8 mouse cellular contexts compared by ENCODE assay signal in genomic region chr7:56419253-56419844, GRCm38 (mm10).
DNase-seq lines count a peak whose midpoint lies in the region.

No protein-coding gene starts in this region.

- intact Hi-C loops in heart, postnatal 36 days (cut with DNase I): no loop called here

- DNase-seq in adrenal gland, postnatal 14 days: peak; percentile 10
- DNase-seq in adrenal gland, postnatal 25 days: no peak
- DNase-seq in ZHBTc4 (ENCODE audit: low read depth, low spot score): peak; percentile 1
- peak; percentile 16 to 22 for DNase-seq in heart, postnatal 36 days
- peak; percentile 29 to 46 for DNase-seq in layer of hippocampus, postnatal 14 days (ENCODE audit: low spot score in 2 of 2)
- peak; percentile 62 to 66 for DNase-seq in right cerebral cortex, postnatal 10 days (ENCODE audit: low spot score in 2 of 2)
- DNase-seq in retina, postnatal 1 day: no peak
- no peak for DNase-seq in spleen, postnatal 4 days (ENCODE audit: low spot score in 2 of 2)

Comparison
In these comparisons a context has a peak if more than half of its experiments do, and no peak if none do; other contexts are left out.
1. DNase-seq: peak in adrenal gland, postnatal 14 days (single experiment), ZHBTc4 (single experiment), heart, postnatal 36 days (2 of 2), layer of hippocampus, postnatal 14 days (2 of 2) and right cerebral cortex, postnatal 10 days (2 of 2); none in adrenal gland, postnatal 25 days (single experiment), retina, postnatal 1 day (single experiment) and spleen, postnatal 4 days (0 of 2).